In the genomic region with DNA sequence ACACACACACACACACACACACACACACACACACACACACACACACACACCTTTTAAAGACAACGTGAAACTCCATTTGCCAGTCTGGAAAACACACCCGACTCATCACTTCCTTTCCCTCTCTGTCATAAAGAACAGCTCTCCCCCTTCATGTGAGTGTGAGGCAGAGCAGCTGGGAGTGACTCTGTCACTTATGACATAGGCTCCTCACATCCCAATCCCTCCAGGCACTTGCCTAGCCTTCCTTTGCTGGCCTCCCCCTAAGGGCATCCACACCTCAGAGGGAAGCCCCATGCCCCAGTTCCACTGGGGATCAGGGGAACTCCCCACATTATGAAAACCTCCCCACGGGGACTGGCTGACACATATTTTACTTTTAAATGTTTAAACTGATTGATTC, we compare ENCODE assay signal across 18 mouse cellular contexts.
"Had no signal": no experiment of that assay in that cellular context is flagged by ENCODE, and none has a peak within 500 bp of the region (broad histone marks: within the 10 kb centered on the region; RNA-seq: fewer than 3 reads in every experiment).

No protein-coding gene starts in this region.

- H3K9me3 ChIP-seq: limb, embryonic 15.5 days; stomach, embryonic 15.5 days had no signal

- DNase-seq: kidney, adult 18-20 months; kidney, adult 9 months; kidney, postnatal 14 days; kidney, postnatal 4 days; left cerebral cortex, postnatal 4 days; liver, postnatal 0 days; lung, postnatal 4 days; right cerebral cortex, postnatal 25 days; spleen, adult 18-20 months; thymus, postnatal 25 days had no signal

- ATAC-seq: hindbrain, postnatal 0 days; inflammation-experienced regulatory T-cells, adult 6 months; intestine, embryonic 16.5 days; liver, postnatal 0 days had no signal

- H3K27me3 ChIP-seq: limb, embryonic 12.5 days; limb, embryonic 15.5 days; stomach, embryonic 15.5 days had no signal

- H3K4me2 ChIP-seq: limb, embryonic 12.5 days; limb, embryonic 15.5 days; liver, embryonic 11.5 days; stomach, embryonic 15.5 days had no signal

- H3K4me3 ChIP-seq: limb, embryonic 12.5 days; limb, embryonic 15.5 days; stomach, embryonic 15.5 days had no signal

- H3K4me1 ChIP-seq: limb, embryonic 12.5 days; limb, embryonic 15.5 days; stomach, embryonic 15.5 days had no signal

- H3K27ac ChIP-seq: hindbrain, postnatal 0 days; limb, embryonic 12.5 days; limb, embryonic 15.5 days; liver, embryonic 14.5 days; stomach, embryonic 15.5 days had no signal

- H3K36me3 ChIP-seq: limb, embryonic 12.5 days; limb, embryonic 15.5 days; stomach, embryonic 15.5 days had no signal

- H3K9ac ChIP-seq: limb, embryonic 12.5 days; limb, embryonic 15.5 days; liver, embryonic 14.5 days; liver, postnatal 0 days; stomach, embryonic 15.5 days had no signal
